Mouse (Mus musculus) brain, embryonic 18.5 days (tissue): ENCODE data around the gene Gm5617.
"Not testable (repeated sequence)": the region's sequence is repeated elsewhere in the genome, so short reads cannot be mapped to it uniquely, and the experiment has no call there.

Source experiments
- DNase-seq: peaks from one replicate; pipeline ENCODE4 v3.0.0-alpha.2; 2012; ENCODE audit warnings: low read depth, low spot score

Gm5617 gene

GRCm38 (mm10) chr9:48494817-48495547, at the start of gene Gm5617, which contains the start of gene Rbm7:
Gene Gm5617, plus strand, starts transcription at chr9:48495442.
Gene Rbm7, minus strand, starts transcription at chr9:48495299.
- DNase-seq = peak; percentile 92

- no peak for DNase-seq
Observed at GRCm38 (mm10) chr9:48447783-48448209, 47.4 kb upstream of the Gm5617 start.

- DNase-seq = no peak
Observed at GRCm38 (mm10) chr9:48450066-48450465, 45.2 kb upstream of the Gm5617 start.

GRCm38 (mm10) chr9:48455961-48456360, 39.3 kb upstream of the Gm5617 start:
- DNase-seq = no peak

- DNase-seq = no peak
Observed at GRCm38 (mm10) chr9:48458879-48459278, 36.4 kb upstream of the Gm5617 start.

- no peak for DNase-seq
Observed at GRCm38 (mm10) chr9:48459391-48459790, 35.9 kb upstream of the Gm5617 start.

GRCm38 (mm10) chr9:48460720-48461119, 34.5 kb upstream of the Gm5617 start:
- no peak for DNase-seq

GRCm38 (mm10) chr9:48461545-48461944, 33.7 kb upstream of the Gm5617 start:
- no peak for DNase-seq

- no peak for DNase-seq
Observed at GRCm38 (mm10) chr9:48465671-48466070, 29.6 kb upstream of the Gm5617 start.

- no peak for DNase-seq
Observed at GRCm38 (mm10) chr9:48466804-48467203, 28.4 kb upstream of the Gm5617 start.

GRCm38 (mm10) chr9:48467471-48467870, 27.8 kb upstream of the Gm5617 start:
- not testable (repeated sequence) for DNase-seq

GRCm38 (mm10) chr9:48472441-48473025, 22.7 kb upstream of the Gm5617 start:
- no peak for DNase-seq

- no peak for DNase-seq
Observed at GRCm38 (mm10) chr9:48473131-48473530, 22.1 kb upstream of the Gm5617 start.

GRCm38 (mm10) chr9:48474367-48474766, 20.9 kb upstream of the Gm5617 start:
- no peak for DNase-seq

- DNase-seq = no peak
Observed at GRCm38 (mm10) chr9:48476236-48477165, 18.7 kb upstream of the Gm5617 start.

GRCm38 (mm10) chr9:48478808-48479207, 16.4 kb upstream of the Gm5617 start:
- no peak for DNase-seq

GRCm38 (mm10) chr9:48479838-48480410, 15.3 kb upstream of the Gm5617 start:
- no peak for DNase-seq

GRCm38 (mm10) chr9:48480411-48481213, 14.6 kb upstream of the Gm5617 start, which contains the start of gene Rexo2:
Gene Rexo2, minus strand, starts transcription at chr9:48480623.
- peak; percentile 89 for DNase-seq

GRCm38 (mm10) chr9:48481214-48482134, 13.8 kb upstream of the Gm5617 start:
- no peak for DNase-seq

- no peak for DNase-seq
Observed at GRCm38 (mm10) chr9:48495548-48495932, 298 bp downstream of the Gm5617 start.
